Mouse (Mus musculus) heart, adult 8-10 months (tissue): ENCODE measurements around the gene Enpp3. TPM values are rescaled to one million over a fixed set of nuclear protein-coding genes. Genes with fewer than 3 reads are reported as not detected.

Experiments used
- DNase-seq: peaks from one replicate; pipeline ENCODE4 v3.0.0; 2022; ENCODE audit warnings: low spot score
- total RNA-seq, 4 experiments: library from RNA; stranded (reverse); gene quantifications; 2 replicates each; pipeline ENCODE4 v1.2.4; 2022

Enpp3 gene
- total RNA-seq, 4 experiments from 2014 or later: 1.6 to 3.5 (median 2.8) TPM

GRCm38 (mm10) chr10:24764640-24765039, 78.0 kb downstream of the Enpp3 start:
- DNase-seq: no peak

DNA sequence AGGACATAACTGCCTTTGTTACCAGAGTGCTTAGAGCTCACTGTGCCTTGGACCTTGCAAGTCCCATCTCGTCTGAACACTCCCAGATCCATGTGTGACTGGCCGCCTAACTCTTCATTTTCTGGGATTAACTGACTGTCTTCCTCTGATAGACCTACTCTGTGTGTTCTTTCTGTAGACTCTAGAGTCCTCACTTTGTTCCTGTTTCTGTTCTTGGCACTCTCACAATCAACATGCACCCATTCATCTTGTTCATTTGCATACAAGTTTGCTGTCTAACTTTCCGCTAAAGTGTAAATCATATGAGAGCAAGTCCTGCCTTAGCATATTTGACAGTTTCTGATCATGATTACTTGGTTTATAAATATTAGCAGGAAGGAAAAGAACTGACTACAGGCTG, 79.4 kb downstream of the Enpp3 start:
- no peak for DNase-seq

GRCm38 (mm10) chr10:24758326-24758915, 84.2 kb downstream of the Enpp3 start:
- no peak for DNase-seq

DNA sequence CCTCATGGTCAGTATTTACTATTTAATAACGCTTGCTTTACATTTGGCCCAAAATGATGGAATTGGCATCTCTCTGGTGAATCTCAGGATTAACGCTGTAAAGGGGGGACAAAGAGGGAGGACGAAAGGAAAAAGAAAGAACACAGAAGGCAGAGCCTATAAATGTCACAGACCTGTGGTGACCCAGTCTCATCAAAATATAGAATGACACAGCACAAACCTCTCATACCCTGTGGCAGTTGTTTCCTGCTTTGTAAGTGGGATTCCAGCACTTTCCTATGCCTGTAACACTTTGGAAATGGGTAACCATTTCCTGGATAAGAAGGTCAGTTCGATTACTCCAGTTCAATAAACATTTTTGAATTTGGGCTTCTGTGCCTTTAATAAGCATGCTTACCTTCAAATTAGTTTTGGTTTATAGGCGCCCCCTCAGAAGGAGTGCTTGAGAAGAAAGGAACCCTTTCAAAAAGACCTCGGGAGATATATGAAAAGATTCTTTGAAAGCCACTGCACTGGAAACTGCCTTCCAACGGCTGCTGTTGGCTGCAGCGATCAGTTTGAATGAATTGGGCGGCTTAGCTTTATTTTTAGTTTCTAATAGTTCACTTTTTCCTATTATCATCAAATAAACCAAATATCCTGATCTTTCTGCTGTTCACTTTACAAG, 87.6 kb downstream of the Enpp3 start:
- no peak for DNase-seq

DNA sequence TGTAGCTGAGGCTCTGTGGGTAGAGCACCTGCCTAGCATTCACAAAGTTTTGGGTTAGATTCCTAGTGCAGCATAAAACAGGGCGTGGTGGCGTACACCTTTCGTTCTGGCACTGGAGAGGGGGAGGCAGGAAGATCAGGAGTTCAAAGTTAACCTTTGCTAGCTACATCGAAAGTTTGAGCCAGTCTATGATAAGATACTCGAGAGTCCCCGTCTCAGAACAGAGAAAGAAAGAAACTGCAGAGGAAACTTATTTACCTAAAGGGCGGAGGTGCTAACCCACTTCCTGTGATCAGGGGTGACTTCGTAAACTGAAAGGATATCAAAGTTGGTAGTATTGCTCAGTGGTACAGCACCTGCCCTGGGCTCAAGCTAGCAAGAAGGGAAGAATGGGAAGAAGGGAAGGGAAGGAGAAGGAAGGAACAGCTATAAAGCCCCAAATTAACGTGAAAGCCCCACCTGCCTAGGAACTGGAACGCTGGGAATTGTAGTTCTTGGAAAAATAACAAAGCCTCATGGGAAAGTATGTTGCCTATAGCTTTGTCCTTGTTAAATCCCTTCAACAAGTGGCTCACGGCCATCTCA, 88.3 kb downstream of the Enpp3 start:
- no peak for DNase-seq

GRCm38 (mm10) chr10:24753536-24754250, 88.9 kb downstream of the Enpp3 start:
- DNase-seq: no peak

DNA sequence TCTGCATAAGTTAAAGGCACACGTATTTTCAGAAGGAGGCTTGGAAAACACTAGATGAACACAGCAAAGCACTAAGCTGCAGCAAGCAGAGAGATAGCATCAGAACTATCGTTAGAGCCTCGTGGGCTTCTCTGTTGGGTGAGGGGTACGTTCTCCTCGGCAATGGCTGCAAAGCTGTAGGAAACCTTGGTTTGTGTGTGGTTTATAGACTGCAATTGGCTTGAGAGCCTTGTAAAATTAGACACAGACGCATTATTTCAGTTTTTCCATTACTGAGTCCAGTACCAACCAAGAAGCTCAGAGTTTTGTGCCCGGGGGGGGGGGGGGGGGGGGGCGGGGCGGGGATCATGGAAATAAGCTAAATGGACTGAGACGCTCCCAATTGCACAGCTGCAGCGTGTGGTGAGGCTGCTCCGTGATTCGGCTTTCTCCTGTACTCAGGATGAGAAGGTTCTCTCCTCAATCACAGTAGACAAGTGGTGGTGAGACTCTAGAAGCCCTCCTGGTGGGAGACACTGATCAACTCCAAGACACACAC, 99.6 kb downstream of the Enpp3 start:
- DNase-seq: no peak

DNA sequence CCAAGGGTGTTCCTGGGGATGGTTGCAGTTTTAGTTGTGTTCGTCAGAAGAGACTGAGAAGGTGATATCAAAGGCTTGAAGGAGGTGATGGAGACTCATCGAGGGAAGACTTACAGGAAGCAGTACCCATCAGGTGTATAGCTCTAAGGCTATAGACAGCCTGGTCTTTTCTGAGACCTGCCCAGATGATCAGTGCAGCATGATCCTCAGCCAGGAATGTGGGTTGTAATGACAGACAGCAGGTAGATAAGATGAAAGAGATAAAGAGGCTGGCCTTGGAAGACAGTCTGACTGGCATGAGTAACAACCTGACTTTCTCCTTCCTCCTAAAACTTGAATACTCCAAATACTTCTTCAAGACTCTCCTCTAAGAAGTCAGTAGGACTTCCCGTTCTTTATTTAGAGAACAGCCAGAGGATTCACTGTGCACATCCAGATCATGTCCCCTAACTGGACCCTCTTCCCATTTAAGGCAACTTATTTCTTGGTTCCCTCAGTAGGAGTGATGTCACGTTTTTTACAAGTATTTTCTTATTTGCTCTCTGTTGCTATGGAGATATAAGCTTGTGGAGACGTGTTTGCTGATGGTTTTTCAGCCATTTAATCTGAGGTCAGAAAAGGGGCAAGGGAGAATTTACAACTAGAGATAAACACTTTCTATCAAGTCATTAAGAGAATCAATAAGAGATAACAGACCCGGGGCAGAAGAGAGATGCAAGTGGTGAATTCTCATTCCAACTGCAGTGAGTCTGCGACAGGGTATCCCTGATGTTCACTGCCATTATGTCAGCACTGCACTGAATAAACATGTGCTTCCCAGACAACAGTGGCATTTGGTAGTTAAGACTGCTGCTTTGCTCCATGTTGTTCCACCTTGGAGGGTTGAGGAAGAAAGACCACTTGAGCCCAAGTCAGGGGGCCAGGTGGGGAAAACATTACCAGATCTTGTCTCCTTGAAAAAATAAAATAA, 101.1 kb downstream of the Enpp3 start:
- no peak for DNase-seq

- no peak for DNase-seq
These were observed 103.5 kb downstream of the Enpp3 start for GRCm38 (mm10) chr10:24739171-24739570.

DNA sequence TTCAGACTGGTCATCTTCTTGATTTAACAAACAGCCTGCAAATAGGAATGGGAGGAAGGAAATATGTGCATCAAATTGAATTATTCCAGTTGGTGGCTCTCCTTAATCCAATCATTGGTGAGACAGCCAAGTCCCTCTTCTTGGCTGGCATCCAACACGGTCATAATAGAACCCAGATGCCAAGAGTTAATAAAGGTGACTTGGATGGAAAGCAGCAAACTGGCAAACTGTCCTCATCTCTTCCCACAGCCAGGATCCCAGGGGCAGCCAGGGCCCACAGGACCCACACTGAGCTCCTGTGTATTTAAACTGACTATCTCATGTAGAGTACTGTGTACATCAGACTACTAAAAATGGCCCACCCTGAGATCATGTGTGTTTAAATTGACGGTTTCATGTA, 104.2 kb downstream of the Enpp3 start:
- DNase-seq: no peak

DNA sequence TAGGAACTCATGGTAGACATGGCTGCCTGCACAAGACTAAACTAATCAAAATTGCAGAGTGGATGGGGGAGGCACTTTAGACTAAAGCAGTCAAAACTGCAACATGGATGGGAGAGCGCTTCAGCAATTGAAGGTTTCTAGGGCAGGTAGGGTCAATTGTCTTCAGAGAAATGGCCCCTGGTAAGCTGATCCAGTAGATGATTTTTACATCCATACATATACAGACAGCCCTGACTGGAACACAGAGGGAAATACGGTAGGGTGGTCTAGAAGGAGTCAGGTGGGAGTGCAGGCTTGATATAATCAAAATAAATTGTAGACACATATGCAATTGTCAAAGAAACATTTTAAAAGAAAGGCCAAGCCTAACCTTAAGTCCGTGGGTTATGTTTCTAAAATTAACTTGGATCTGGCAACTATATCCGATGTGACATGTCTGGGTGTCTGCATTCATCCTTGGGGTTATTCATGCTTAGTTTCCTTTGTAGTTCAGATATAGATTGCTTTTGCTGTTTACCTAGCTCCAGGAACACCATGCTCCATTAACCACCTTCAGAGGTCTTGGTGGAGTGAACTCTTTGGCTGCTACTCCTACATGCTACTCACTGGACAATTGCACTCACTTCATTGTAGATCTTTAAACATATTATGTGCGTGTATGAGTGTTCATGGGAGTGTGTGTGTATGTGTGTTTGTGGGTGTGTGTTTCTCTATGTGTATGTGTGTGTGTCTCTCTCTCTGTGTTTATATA, 107.4 kb downstream of the Enpp3 start:
- no peak for DNase-seq

DNA sequence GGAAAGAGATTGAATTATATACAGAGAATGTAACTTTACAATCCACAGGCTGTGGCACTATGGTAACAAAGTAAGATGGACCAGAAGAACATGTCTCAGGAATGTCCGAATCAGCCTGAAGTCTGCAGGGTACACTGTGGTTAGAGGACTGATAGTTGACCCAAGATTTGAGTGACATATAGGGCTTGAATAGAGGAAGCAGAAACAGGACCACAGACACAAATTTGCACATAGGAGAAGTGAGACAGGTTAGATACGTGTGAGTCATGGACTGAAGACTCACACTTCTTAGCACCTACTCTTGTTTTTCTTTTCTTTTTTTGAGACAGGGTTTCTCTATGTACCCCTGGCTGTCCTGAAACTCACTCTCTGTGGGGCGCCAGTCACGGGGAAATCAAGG, 115.1 kb downstream of the Enpp3 start:
- no peak for DNase-seq

- no peak for DNase-seq
These were observed 117.4 kb downstream of the Enpp3 start for GRCm38 (mm10) chr10:24725197-24725596.

Other genes starting within 250 kb of the Enpp3 start
- 100 to 1,000 TPM in 1 of 4 experiments, 10 to 100 TPM in 3; 53.9 to 107 (median 63.8) TPM for gene Ccn2, start 247.4 kb downstream of the Enpp3 start, total RNA-seq
- gene Enpp1, start 130.7 kb downstream of the Enpp3 start, total RNA-seq: 1 to 10 TPM; 5.2 to 6.5 (median 5.5) TPM
- 10 to 100 TPM; 10.1 to 13.7 (median 12.7) TPM for gene Med23, start 27.2 kb upstream of the Enpp3 start, total RNA-seq
- gene Arg1, start 84.7 kb upstream of the Enpp3 start, total RNA-seq: not detected